Mouse (Mus musculus): ENCODE measurements around the gene Mrpl23.

The Mrpl23 gene

GRCm38 (mm10) chr7:142575971-142576370, 43.5 kb downstream of the Mrpl23 start:
- no peak for DNase-seq

GRCm38 (mm10) chr7:142576472-142577326, 44.2 kb downstream of the Mrpl23 start:
- DNase-seq, result no peak

GRCm38 (mm10) chr7:142577806-142578423, 45.4 kb downstream of the Mrpl23 start:
- DNase-seq, result peak; percentile 62 to 70

- no peak for DNase-seq
Measured at GRCm38 (mm10) chr7:142579069-142579468, 46.6 kb downstream of the Mrpl23 start.

- peak; percentile 79 to 81 for DNase-seq
Measured at GRCm38 (mm10) chr7:142580121-142580879, 47.8 kb downstream of the Mrpl23 start.

- DNase-seq, result no peak
Measured at GRCm38 (mm10) chr7:142581186-142581585, 48.7 kb downstream of the Mrpl23 start.

- peak; percentile 75 to 79 for DNase-seq
Measured at GRCm38 (mm10) chr7:142581656-142582228, 49.3 kb downstream of the Mrpl23 start.

GRCm38 (mm10) chr7:142584882-142585281, 52.4 kb downstream of the Mrpl23 start:
- no peak for DNase-seq

- no peak for DNase-seq
Measured at GRCm38 (mm10) chr7:142585890-142586289, 53.4 kb downstream of the Mrpl23 start.

- DNase-seq, result no peak
Measured at GRCm38 (mm10) chr7:142588282-142588941, 55.9 kb downstream of the Mrpl23 start.
